Comparison of ENCODE assay signal across 23 mouse cellular contexts in the genomic region with DNA sequence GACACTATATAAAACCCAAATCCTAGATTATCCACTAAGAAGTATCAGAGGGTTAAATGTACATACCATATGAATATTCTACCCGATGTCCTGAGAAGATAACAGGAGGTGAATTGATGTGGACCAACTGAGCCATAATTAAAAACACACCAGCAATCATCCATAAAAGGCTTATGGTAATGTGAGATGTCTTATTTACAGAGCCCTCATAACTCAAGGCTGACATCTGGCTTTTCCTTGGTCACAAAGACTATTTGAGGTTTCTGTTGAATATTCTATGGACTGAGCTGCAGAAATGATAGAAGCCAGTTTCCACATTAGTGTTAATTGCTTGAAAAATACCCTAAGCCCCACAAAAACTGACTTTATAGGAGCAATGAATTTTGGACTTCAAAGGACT.
DNase-seq lines count a peak whose midpoint lies in the region; ATAC-seq and TF ChIP-seq lines count a peak whose summit lies in the region.
"Had no signal": no experiment of that assay in that cellular context is flagged by ENCODE, and none has a peak within 500 bp of the region (broad histone marks: within the 10 kb centered on the region; RNA-seq: fewer than 3 reads in every experiment).

No protein-coding gene starts in this region.

- WGBS in embryonic facial prominence, embryonic 14.5 days = 26% methylated on average over 1 of the region's 1 CpGs
- WGBS in kidney, embryonic 14.5 days = 38% methylated on average over 1 of the region's 1 CpGs

- no peak for TF ChIP-seq POLR2A in brain, embryonic 14.5 days (IDR thresholded peaks at IDR 0.05; ENCODE audit: borderline replicate concordance, extremely low read depth, insufficient read depth, insufficient read length, poor library complexity, severe bottlenecking)

- TF ChIP-seq CTCF in brain, embryonic 14.5 days (IDR thresholded peaks at IDR 0.05; ENCODE audit: borderline replicate concordance, extremely low read depth, insufficient read depth, insufficient read length) = no peak

- peak; percentile 7 for DNase-seq in embryo, embryonic 10 days (ENCODE audit: low spot score)
- DNase-seq in embryo, embryonic 9.5 days (ENCODE audit: extremely low spot score) = no peak
- peak; percentile 9 for DNase-seq in brain, embryonic 14.5 days (ENCODE audit: low read depth)
- peak; percentile 18 for DNase-seq in embryonic facial prominence, embryonic 14.5 days (ENCODE audit: low spot score)
- peak; percentile 54 for DNase-seq in mesoderm, embryonic 11.5 days (ENCODE audit: low read depth, low spot score)
- no peak for DNase-seq in kidney, postnatal 25 days
- DNase-seq: adrenal gland, adult 8-10 months; adrenal gland, postnatal 36 days; B cell, adult 2 months; cerebellum, adult 11-12 months; cerebellum, adult 9-10 months; cerebellum, postnatal 25 days; gastrocnemius, postnatal 10 days; heart, adult 18-20 months; heart, postnatal 10 days had no signal

- H3K4me3 ChIP-seq in embryonic facial prominence, embryonic 14.5 days (ENCODE audit: low read depth, low read length) = no peak overlapping the region
- no peak overlapping the region for H3K4me3 ChIP-seq in kidney, embryonic 14.5 days (ENCODE audit: low read length)
- H3K4me3 ChIP-seq: forebrain, embryonic 15.5 days; heart, embryonic 10.5 days; hindbrain, embryonic 13.5 days; intestine, embryonic 15.5 days had no signal

- no peak for ATAC-seq in embryonic facial prominence, embryonic 14.5 days (ENCODE audit: low read depth)
- no peak for ATAC-seq in kidney, embryonic 14.5 days (ENCODE audit: low FRiP score, low TSS enrichment)
- ATAC-seq: CD4-positive, CD25-positive, alpha-beta regulatory T cell, adult 4 months; forebrain, embryonic 15.5 days; hindbrain, postnatal 0 days; intestine, embryonic 15.5 days had no signal

- H3K27ac ChIP-seq in embryonic facial prominence, embryonic 14.5 days (replicated peaks; ENCODE audit: low read depth, low read length) = no peak overlapping the region
- no peak overlapping the region for H3K27ac ChIP-seq in kidney, embryonic 14.5 days (ENCODE audit: low read depth, low read length)
- H3K27ac ChIP-seq: forebrain, embryonic 15.5 days; heart, embryonic 10.5 days; hindbrain, embryonic 13.5 days; hindbrain, postnatal 0 days; intestine, embryonic 15.5 days had no signal

- no peaks in the 10 kb centered on the region for H3K4me1 ChIP-seq in embryonic facial prominence, embryonic 14.5 days (ENCODE audit: control insufficient read depth, insufficient read depth, low read length)
- H3K4me1 ChIP-seq in kidney, embryonic 14.5 days (ENCODE audit: control insufficient read depth, insufficient read depth, low read length) = no peaks in the 10 kb centered on the region
- H3K4me1 ChIP-seq: forebrain, embryonic 15.5 days; heart, embryonic 10.5 days; hindbrain, embryonic 13.5 days; intestine, embryonic 15.5 days had no signal

- H3K4me2 ChIP-seq in embryonic facial prominence, embryonic 14.5 days (ENCODE audit: low read depth, low read length) = no peak overlapping the region
- no peak overlapping the region for H3K4me2 ChIP-seq in kidney, embryonic 14.5 days (replicated peaks; ENCODE audit: low read depth, low read length)
- H3K4me2 ChIP-seq: forebrain, embryonic 15.5 days; hindbrain, embryonic 13.5 days; intestine, embryonic 15.5 days had no signal

- no peaks in the 10 kb centered on the region for H3K36me3 ChIP-seq in embryonic facial prominence, embryonic 14.5 days (ENCODE audit: control insufficient read depth, insufficient read depth, low read length)
- no peaks in the 10 kb centered on the region for H3K36me3 ChIP-seq in kidney, embryonic 14.5 days (ENCODE audit: control insufficient read depth, insufficient read depth, low read length)
- H3K36me3 ChIP-seq: forebrain, embryonic 15.5 days; G1E; heart, embryonic 10.5 days; hindbrain, embryonic 13.5 days; intestine, embryonic 15.5 days had no signal

- H3K9ac ChIP-seq in embryonic facial prominence, embryonic 14.5 days (ENCODE audit: low read depth, low read length) = no peak overlapping the region
- H3K9ac ChIP-seq in kidney, embryonic 14.5 days (ENCODE audit: low read depth, low read length) = no peak overlapping the region
- H3K9ac ChIP-seq: forebrain, embryonic 15.5 days; hindbrain, embryonic 13.5 days; intestine, embryonic 15.5 days had no signal

- H3K9me3 ChIP-seq in embryonic facial prominence, embryonic 14.5 days (ENCODE audit: control insufficient read depth, low read length) = no peaks in the 10 kb centered on the region
- no peaks in the 10 kb centered on the region for H3K9me3 ChIP-seq in kidney, embryonic 14.5 days (ENCODE audit: control insufficient read depth, low read length)
- H3K9me3 ChIP-seq: forebrain, embryonic 15.5 days; G1E; heart, embryonic 10.5 days; hindbrain, embryonic 13.5 days; intestine, embryonic 15.5 days had no signal

- no peaks in the 10 kb centered on the region for H3K27me3 ChIP-seq in embryonic facial prominence, embryonic 14.5 days (replicated peaks; ENCODE audit: control insufficient read depth, insufficient read depth, low read length)
- H3K27me3 ChIP-seq in kidney, embryonic 14.5 days (ENCODE audit: control insufficient read depth, insufficient read depth, low read length) = no peaks in the 10 kb centered on the region
- H3K27me3 ChIP-seq: forebrain, embryonic 15.5 days; hindbrain, embryonic 13.5 days; intestine, embryonic 15.5 days had no signal

Comparison
In these comparisons a context has a peak if more than half of its experiments do, and no peak if none do; other contexts are left out.
1. DNase-seq: peak in embryo, embryonic 10 days (single experiment), brain, embryonic 14.5 days (single experiment), embryonic facial prominence, embryonic 14.5 days (single experiment) and mesoderm, embryonic 11.5 days (single experiment); none in embryo, embryonic 9.5 days (single experiment) and kidney, postnatal 25 days (0 of 2).